Mouse (Mus musculus) MEL (cell line): ENCODE results near the gene Eci1. TPM values are rescaled to one million over a fixed set of nuclear protein-coding genes. Genes with fewer than 3 reads are reported as not detected.

Experiments used
- DNase-seq: peaks from one replicate; pipeline ENCODE4 v3.0.0; 2011; ENCODE audit warnings: low read depth, low spot score
- H3K27ac ChIP-seq: 2 replicates; pipeline ENCODE4 v1.5.1; 2012; ENCODE audit warnings: low read depth, mild to moderate bottlenecking, control low read depth, low read length, moderate library complexity; ENCODE audit not compliant: control insufficient read depth
- H3K27me3 ChIP-seq, 2 experiments: fragments of 150-350 bp in 1 of 2; sonication (generic) in 1 of 2; 2 replicates each; pipeline ENCODE4 v1.6.1; 2012; ENCODE audit warnings: low read length in 2 of 2, mild to moderate bottlenecking in 2 of 2, improper control_type of control experiment in 1 of 2, moderate library complexity in 1 of 2; ENCODE audit not compliant: insufficient read depth in 2 of 2, control insufficient read depth in 1 of 2
- H3K36me3 ChIP-seq, 2 experiments: 2 replicates each; pipeline ENCODE4 v1.6.1; 2012 to 2014; ENCODE audit warnings: low read length in 2 of 2, improper control_type of control experiment in 1 of 2, inconsistent platforms in 1 of 2, mild to moderate bottlenecking in 1 of 2; ENCODE audit not compliant: insufficient read depth in 2 of 2, control insufficient read depth in 1 of 2
- H3K4me1 ChIP-seq, 2 experiments: fragments of 150-350 bp in 1 of 2; sonication (generic) in 1 of 2; 2 replicates each; pipeline ENCODE4 v1.6.1; 2012; ENCODE audit warnings: low read length in 2 of 2, improper control_type of control experiment in 1 of 2, mild to moderate bottlenecking in 1 of 2; ENCODE audit not compliant: insufficient read depth in 2 of 2, control insufficient read depth in 1 of 2
- H3K4me3 ChIP-seq, 2 experiments: fragments of 150-350 bp in 1 of 2; sonication (generic) in 1 of 2; 2 replicates each; pipeline ENCODE4 v1.5.1; 2012; ENCODE audit warnings: low read depth in 2 of 2, low read length in 2 of 2, mild to moderate bottlenecking in 2 of 2, moderate library complexity in 2 of 2, control low read depth in 1 of 2, improper control_type of control experiment in 1 of 2; ENCODE audit not compliant: control insufficient read depth in 1 of 2, insufficient read depth in 1 of 2
- H3K79me2 ChIP-seq: 2 replicates; pipeline ENCODE4 v1.6.1; 2012; ENCODE audit warnings: mild to moderate bottlenecking, low read length, moderate library complexity; ENCODE audit not compliant: control insufficient read depth, poor library complexity, insufficient read depth
- H3K9ac ChIP-seq: 2 replicates; pipeline ENCODE4 v1.6.1; 2012; ENCODE audit warnings: low read depth, mild to moderate bottlenecking, control low read depth, low read length, moderate library complexity; ENCODE audit not compliant: control insufficient read depth, poor library complexity, severe bottlenecking
- H3K9me3 ChIP-seq: fragments of 150-350 bp; sonication (generic); replicated peaks from 2 replicates; pipeline ENCODE4 v1.6.1; 2012; ENCODE audit warnings: mild to moderate bottlenecking, low read length, improper control_type of control experiment, moderate library complexity; ENCODE audit not compliant: insufficient read depth
- CHD2 ChIP-seq: IDR thresholded peaks from 2 replicates; pipeline ENCODE4 v1.6.1; 2011; ENCODE audit warnings: low read length, improper control_type of control experiment
- E2F4 ChIP-seq: IDR thresholded peaks from 2 replicates; pipeline ENCODE4 v1.6.1; 2011; ENCODE audit warnings: low read depth, low read length, improper control_type of control experiment, borderline replicate concordance
- KAT2A ChIP-seq: conservative IDR thresholded peaks from 2 replicates; pipeline ENCODE4 v1.6.1; 2012; ENCODE audit warnings: low read depth, low read length, improper control_type of control experiment, inconsistent platforms
- MXI1 ChIP-seq: IDR thresholded peaks from 2 replicates; pipeline ENCODE4 v1.6.1; 2011; ENCODE audit warnings: mild to moderate bottlenecking, low read depth, low read length, improper control_type of control experiment
- POLR2AphosphoS2 ChIP-seq: IDR thresholded peaks from 2 replicates; pipeline ENCODE4 v1.6.1; 2011; ENCODE audit warnings: low read length, improper control_type of control experiment
- SIN3A ChIP-seq: IDR thresholded peaks from 2 replicates; pipeline ENCODE4 v1.6.1; 2012; ENCODE audit warnings: low read length, improper control_type of control experiment, inconsistent platforms
- TBP ChIP-seq: IDR thresholded peaks from 2 replicates; pipeline ENCODE4 v1.8.0; 2011; ENCODE audit warnings: low read depth, low read length, improper control_type of control experiment
- TCF12 ChIP-seq: IDR thresholded peaks from 2 replicates; pipeline ENCODE4 v1.6.1; 2014; ENCODE audit warnings: low read depth, mild to moderate bottlenecking, inconsistent platforms, low read length, improper control_type of control experiment, moderate library complexity
- USF1 ChIP-seq: IDR thresholded peaks from 2 replicates; pipeline ENCODE4 v1.6.1; 2014; ENCODE audit warnings: low read depth, mild to moderate bottlenecking, inconsistent platforms, low read length, improper control_type of control experiment, moderate library complexity
- ZMIZ1 ChIP-seq: IDR thresholded peaks from 2 replicates; pipeline ENCODE4 v1.6.1; 2012; ENCODE audit warnings: low read depth, mild to moderate bottlenecking, inconsistent platforms, low read length, improper control_type of control experiment, moderate library complexity
- polyA plus RNA-seq, 2 experiments: library from polyadenylated mRNA; stranded (reverse) in 1 of 2; unstranded in 1 of 2; fragments of >175 nt in 1 of 2; fragments of >200 nt in 1 of 2; gene quantifications; 2 replicates each; pipeline versions ENCODE4 v1.2.1 to v1.2.4; 2012; ENCODE audit warnings: low replicate concordance in 2 of 2, low read depth in 1 of 2; ENCODE audit not compliant: insufficient read length in 2 of 2, insufficient read depth in 1 of 2, missing spikeins in 1 of 2
- total RNA-seq: library from RNA; depleted of rRNA; stranded (reverse); fragments of 300-350 nt; gene quantifications from 2 replicates; pipeline ENCODE4 v1.2.3, GENCODE M21; 2012

Gene Eci1
- total and polyA plus RNA-seq, 3 experiments, result 48.6 to 65.6 TPM; not detected in 1

DNA sequence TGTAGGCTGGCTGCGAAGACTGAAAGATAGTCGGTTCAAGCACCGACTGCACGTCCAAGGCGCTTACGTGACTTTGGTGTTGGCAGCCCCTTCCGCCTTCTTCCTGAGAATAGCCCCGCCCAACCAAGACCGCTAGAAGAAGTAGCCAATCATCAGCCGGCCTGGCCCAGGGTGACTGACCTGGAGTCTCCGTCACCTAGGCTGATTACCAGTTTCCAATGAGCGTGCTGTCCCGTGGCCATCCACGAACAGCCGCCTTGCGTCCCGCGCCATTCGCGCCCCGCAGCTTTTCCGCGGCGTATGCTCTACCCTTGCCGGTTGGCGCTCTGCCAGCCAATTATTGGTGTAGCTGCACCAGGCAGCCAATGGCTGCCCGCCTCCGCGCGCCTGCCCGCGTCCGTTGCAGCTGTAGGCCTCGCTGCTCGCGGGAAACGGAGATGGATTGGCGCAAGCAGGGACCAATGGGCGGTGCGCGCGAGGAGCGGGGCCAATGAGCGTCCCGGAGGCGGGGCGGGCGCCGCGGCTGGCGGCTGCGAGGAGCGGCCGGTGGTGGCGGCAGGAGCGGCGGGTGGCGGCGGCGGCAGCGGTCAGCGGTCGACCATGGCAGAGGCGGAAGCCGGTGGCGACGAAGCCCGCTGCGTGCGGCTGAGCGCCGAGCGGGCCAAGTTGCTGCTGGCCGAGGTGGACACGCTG lies 43.6 kb downstream of the Eci1 start, which contains the start of the genes E4f1 and Pgp (continued):
- TF ChIP-seq E2F4 (peak; percentile 55; the same call in 1 of the 2 replicates), TCF12 (peak; percentile 44; the same call in 1 of the 2 replicates), USF1 (no peak)

DNA sequence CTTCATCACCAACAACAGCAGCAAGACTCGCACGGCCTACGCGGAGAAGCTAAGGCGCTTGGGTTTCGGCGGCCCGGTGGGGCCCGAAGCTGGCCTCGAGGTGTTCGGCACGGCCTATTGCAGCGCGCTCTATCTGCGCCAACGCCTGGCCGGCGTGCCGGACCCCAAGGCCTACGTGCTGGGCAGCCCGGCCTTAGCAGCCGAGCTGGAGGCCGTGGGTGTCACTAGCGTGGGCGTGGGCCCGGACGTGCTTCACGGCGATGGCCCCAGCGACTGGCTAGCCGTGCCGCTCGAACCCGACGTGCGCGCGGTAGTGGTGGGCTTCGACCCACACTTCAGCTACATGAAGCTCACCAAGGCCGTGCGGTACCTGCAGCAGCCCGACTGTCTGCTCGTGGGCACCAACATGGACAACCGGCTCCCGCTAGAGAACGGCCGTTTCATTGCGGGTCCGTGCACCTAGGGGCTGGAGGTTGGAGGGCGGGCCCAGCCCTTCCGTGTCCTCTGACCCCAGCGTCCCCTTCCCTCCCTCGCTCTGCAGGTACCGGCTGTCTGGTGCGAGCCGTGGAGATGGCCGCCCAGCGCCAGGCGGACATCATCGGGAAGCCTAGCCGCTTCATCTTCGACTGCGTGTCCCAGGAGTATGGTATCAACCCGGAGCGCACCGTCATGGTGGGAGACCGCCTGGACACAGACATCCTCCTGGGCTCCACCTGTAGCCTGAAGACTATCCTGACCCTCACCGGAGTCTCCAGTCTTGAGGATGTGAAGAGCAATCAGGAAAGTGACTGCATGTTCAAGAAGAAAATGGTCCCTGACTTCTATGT lies 44.5 kb downstream of the Eci1 start:
- Histone ChIP-seq H3K27ac (peak overlapping the region; percentile 67), H3K36me3 (peaks cover 0 to 8% of the 10 kb centered on the region in 2 experiments; a peak in 2 of 4 replicates)
- DNase-seq, result peak; percentile 60

DNA sequence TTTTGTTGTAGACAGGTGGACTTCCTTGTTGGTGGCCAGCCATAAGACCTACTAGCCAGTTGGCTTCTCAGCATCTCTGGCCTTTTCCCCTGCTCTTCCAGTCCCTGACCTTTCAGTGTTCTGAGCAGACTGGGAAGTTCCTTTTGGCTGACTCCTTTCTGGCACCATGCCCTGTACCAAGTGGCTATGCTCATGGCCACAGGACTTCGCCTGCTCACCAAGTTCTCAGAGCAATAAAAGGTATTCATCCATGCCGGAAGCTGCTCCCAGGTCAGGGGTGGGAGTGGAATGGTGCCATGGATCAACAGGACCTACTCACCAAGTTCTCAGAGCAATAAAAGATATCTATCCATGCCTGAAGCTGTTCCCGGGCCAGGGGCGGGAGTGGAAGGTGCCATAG lies 46.1 kb downstream of the Eci1 start:
- Histone ChIP-seq H3K27ac (no peak overlapping the region), H3K27me3 (no peaks in the 10 kb centered on the region), H3K4me3 (peak overlapping the region; percentile 70 to 97; a peak in 3 of 4 replicates), H3K36me3 (peaks cover 0 to 8% of the 10 kb centered on the region in 2 experiments; a peak in 2 of 4 replicates), H3K4me1 (peaks cover 0 to 12% of the 10 kb centered on the region in 2 experiments; a peak in 3 of 4 replicates), H3K9ac (peak overlapping the region; percentile 89), H3K9me3 (no peaks in the 10 kb centered on the region), H3K79me2 (peaks cover 25% of the 10 kb centered on the region)
- peak; percentile 63 for DNase-seq
- TF ChIP-seq KAT2A, result no peak
- peak; percentile 17; the same call in 1 of the 2 replicates for TF ChIP-seq ZMIZ1
- TF ChIP-seq POLR2AphosphoS2, result peak; percentile 42; the same call in 1 of the 2 replicates

More for the DNA sequence above, 44.5 kb downstream of the Eci1 start:
- TF ChIP-seq MXI1 (0 out of 2 replicates have a peak, but pooled peaks have one; percentile 33), TBP (no peak), CHD2 (no peak), SIN3A (peak; percentile 27; the same call in 1 of the 2 replicates)
- TF ChIP-seq, all 39 proteins: peak for 2
- Histone ChIP-seq H3K27me3 (no peaks in the 10 kb centered on the region), H3K4me3 (peak overlapping the region; percentile 70 to 97), H3K4me1 (peaks cover 0 to 12% of the 10 kb centered on the region in 2 experiments; a peak in 3 of 4 replicates), H3K9me3 (no peaks in the 10 kb centered on the region), H3K79me2 (peaks cover 25% of the 10 kb centered on the region), H3K9ac (peak overlapping the region; percentile 89)
